Comparison of ENCODE assay signal across 24 mouse cellular contexts in the genomic region with DNA sequence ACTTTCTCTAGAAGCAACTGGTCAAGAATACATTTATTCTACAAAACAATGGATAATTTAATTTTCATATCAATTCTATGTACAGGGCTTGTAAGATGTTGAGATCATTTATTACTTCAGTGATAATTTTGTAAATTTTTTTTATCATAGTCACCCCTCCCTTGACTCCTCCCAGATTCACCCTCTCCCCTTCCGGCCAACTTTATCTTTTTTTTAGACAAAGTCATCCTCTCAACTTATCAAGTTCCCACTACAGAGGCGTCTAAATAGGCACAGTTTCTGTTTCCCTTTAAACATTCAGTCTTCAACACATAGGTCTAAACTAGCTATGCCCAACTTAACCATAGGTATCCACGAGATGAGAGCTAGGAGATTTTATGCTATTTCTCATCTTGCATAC. TPM values are rescaled to one million over a fixed set of nuclear protein-coding genes. Genes with fewer than 3 reads are reported as not detected.
A peak's percentile ranks its signal among the peaks of the same experiment; 100 is the strongest.
DNase-seq lines count a peak whose midpoint lies in the region; ATAC-seq and TF ChIP-seq lines count a peak whose summit lies in the region.
"Had no signal": no experiment of that assay in that cellular context is flagged by ENCODE, and none has a peak within 500 bp of the region (broad histone marks: within the 10 kb centered on the region; RNA-seq: fewer than 3 reads in every experiment).

No protein-coding gene starts in this region.

- peaks cover 0 to 30% of the 10 kb centered on the region in 2 experiments; a peak in 3 of 4 replicates for H3K36me3 ChIP-seq in MEL (ENCODE audit: control insufficient read depth in 1 of 2, insufficient read depth in 2 of 2, low read length in 2 of 2)
- H3K36me3 ChIP-seq: forebrain, embryonic 15.5 days had no signal

- peak in 1 of 2 experiments; percentile 71; a peak in 2 of 4 replicates for TF ChIP-seq EP300 in MEL (IDR thresholded peaks at IDR 0.05; ENCODE audit: low read depth in 1 of 2, low read length in 2 of 2)

- TF ChIP-seq POLR2A in MEL (IDR thresholded peaks at IDR 0.05; ENCODE audit: control insufficient read depth in 1 of 2, insufficient read depth in 1 of 2, low read depth in 1 of 2, low read length in 2 of 2, poor library complexity in 1 of 2) = no peak

- H3K79me2 ChIP-seq in MEL (ENCODE audit: control insufficient read depth, insufficient read depth, low read length, poor library complexity) = peaks cover 3% of the 10 kb centered on the region; the same call in 1 of the 2 replicates

- H3K9ac ChIP-seq in MEL (ENCODE audit: control insufficient read depth, low read depth, low read length, poor library complexity, severe bottlenecking) = no peak overlapping the region
- H3K9ac ChIP-seq: embryonic facial prominence, embryonic 13.5 days; embryonic facial prominence, embryonic 15.5 days; forebrain, embryonic 13.5 days; forebrain, embryonic 15.5 days; forebrain, postnatal 0 days had no signal

- peaks cover 10% of the 10 kb centered on the region in 2 experiments for H3K4me1 ChIP-seq in MEL (ENCODE audit: control insufficient read depth in 1 of 2, insufficient read depth in 2 of 2, low read length in 2 of 2)
- H3K4me1 ChIP-seq: embryonic facial prominence, embryonic 13.5 days; embryonic facial prominence, embryonic 15.5 days; forebrain, embryonic 13.5 days; forebrain, embryonic 15.5 days had no signal

- peak; percentile 71 for DNase-seq in MEL (ENCODE audit: low read depth, low spot score)
- DNase-seq in c-Kit-positive CD71-positive TER-119-positive erythroid progenitor cells, embryonic 14.5 days (ENCODE audit: low spot score) = peak; percentile 9
- DNase-seq in embryo, embryonic 9.5 days (ENCODE audit: extremely low spot score) = no peak
- no peak for DNase-seq in urinary bladder, postnatal 14 days (ENCODE audit: low spot score)
- DNase-seq: adrenal gland, adult 8-10 months; adrenal gland, postnatal 14 days; B cell, adult 2 months; cerebellum, adult 11-12 months; cerebellum, adult 2 months; cerebellum, adult 9-10 months; cerebellum, postnatal 10 days; cerebellum, postnatal 25 days; forebrain, postnatal 0 days had no signal

- H3K4me3 ChIP-seq in MEL (ENCODE audit: control insufficient read depth in 1 of 2, insufficient read depth in 1 of 2, low read depth in 2 of 2, low read length in 2 of 2) = peak overlapping the region in 1 of 2 experiments; percentile 11; a peak in 2 of 4 replicates
- H3K4me3 ChIP-seq: embryonic facial prominence, embryonic 13.5 days; embryonic facial prominence, embryonic 15.5 days; erythroblast, embryonic 14.5 days; forebrain, embryonic 13.5 days; forebrain, embryonic 15.5 days had no signal

- no peaks in the 10 kb centered on the region for H3K27me3 ChIP-seq in MEL (ENCODE audit: control insufficient read depth in 1 of 2, insufficient read depth in 2 of 2, low read length in 2 of 2)
- H3K27me3 ChIP-seq: CH12.LX; embryonic facial prominence, embryonic 13.5 days; embryonic facial prominence, embryonic 15.5 days; forebrain, embryonic 13.5 days; forebrain, embryonic 15.5 days; Patski had no signal

- no peaks in the 10 kb centered on the region for H3K9me3 ChIP-seq in MEL (replicated peaks; ENCODE audit: insufficient read depth, low read length)
- H3K9me3 ChIP-seq: embryonic facial prominence, embryonic 13.5 days; embryonic facial prominence, embryonic 15.5 days; forebrain, embryonic 13.5 days; forebrain, embryonic 15.5 days; G1E had no signal

- TF ChIP-seq CTCF in MEL (IDR thresholded peaks at IDR 0.05 in 2 of 3, conservative IDR thresholded peaks at IDR 0.05 in 1 of 3; ENCODE audit: control insufficient read depth in 1 of 3, insufficient read depth in 1 of 3, low read depth in 2 of 3, low read length in 3 of 3, poor library complexity in 1 of 3, severe bottlenecking in 1 of 3) = no peak

- H3K27ac ChIP-seq in MEL (ENCODE audit: control insufficient read depth, low read depth, low read length) = peak overlapping the region; percentile 60
- H3K27ac ChIP-seq: embryonic facial prominence, embryonic 13.5 days; embryonic facial prominence, embryonic 15.5 days; forebrain, embryonic 13.5 days; forebrain, embryonic 15.5 days had no signal

- peak; percentile 41; the same call in 1 of the 2 replicates for ATAC-seq in megakaryocyte-erythroid progenitor cell, adult 5-6 weeks (replicated peaks; ENCODE audit: low FRiP score, low TSS enrichment, poor library complexity, severe bottlenecking)
- ATAC-seq: activated CD4-positive, CD25-positive, alpha-beta regulatory T cell, adult 4 months; CD4-positive, CD25-positive, alpha-beta regulatory T cell, adult 4 months; forebrain, embryonic 13.5 days; forebrain, embryonic 15.5 days; forebrain, postnatal 0 days; Patski had no signal

- TF ChIP-seq RAD21 in MEL (IDR thresholded peaks at IDR 0.05; ENCODE audit: low read depth, low read length) = no peak

TF ChIP-seq in MEL, 35 proteins besides CTCF, POLR2A, EP300 and RAD21:
- no peak for TF ChIP-seq MYC (IDR thresholded peaks at IDR 0.05; ENCODE audit: low read depth, low read length)
- 0 out of 2 replicates have a peak, but pooled peaks have one; percentile 37 for TF ChIP-seq SIN3A (IDR thresholded peaks at IDR 0.05; ENCODE audit: low read length)
- peak; percentile 83 for TF ChIP-seq ETS1 (IDR thresholded peaks at IDR 0.05; ENCODE audit: low read depth, low read length)
- TF ChIP-seq ZNF384 (IDR thresholded peaks at IDR 0.05; ENCODE audit: low read depth, low read length) = peak; percentile 89
- no peak for TF ChIP-seq HCFC1 (IDR thresholded peaks at IDR 0.05; ENCODE audit: low read depth, low read length)
- 0 out of 2 replicates have a peak, but pooled peaks have one; percentile 40 for TF ChIP-seq TCF12 (IDR thresholded peaks at IDR 0.05; ENCODE audit: low read depth, low read length)
- TF ChIP-seq GATA1 (IDR thresholded peaks at IDR 0.05; ENCODE audit: low read depth, low read length) = peak; percentile 73

RNA-seq across cellular contexts. Expression of gene Mef2a, which starts 59.5 kb away (rescaled TPM):
- 9.6 and 11.6 TPM in 2 replicates for total RNA-seq in MEL (2012; rRNA removed)
- 10 to 100 TPM in 1 of 2 experiments, not detected in 1; 13.4 TPM for polyA plus RNA-seq in MEL (2012; ENCODE audit: insufficient read depth in 1 of 2, insufficient read length in 2 of 2, low read depth in 1 of 2, low replicate concordance in 2 of 2, missing spikeins in 1 of 2)
- total RNA-seq in megakaryocyte-erythroid progenitor cell, adult 5-6 weeks (2014; fragmentation: Nextera tagmentation) = 19.9 and 22.5 TPM in 2 replicates
- total RNA-seq in megakaryocyte-erythroid progenitor cell, adult 5-6 weeks (2017) = 19.0 and 22.7 TPM in 2 replicates

Comparison
In these comparisons a context has a peak if more than half of its experiments do, and no peak if none do; other contexts are left out.
1. DNase-seq: peak in MEL (single experiment) and c-Kit-positive CD71-positive TER-119-positive erythroid progenitor cells, embryonic 14.5 days (single experiment); none in embryo, embryonic 9.5 days (single experiment) and urinary bladder, postnatal 14 days (single experiment).